Mouse (Mus musculus): ENCODE measurements around the gene Siah1b.

Gene Siah1b

GRCm38 (mm10) chrX:164076040-164076775 lies at the start of gene Siah1b:
Gene Siah1b (minus strand): TSS chrX:164076493.
- WGBS = 4% methylated on average over 54 of the region's 54 CpGs

- WGBS = 89% methylated on average over 3 of the region's 3 CpGs
Observed at GRCm38 (mm10) chrX:164123942-164124341, 47.6 kb upstream of the Siah1b start.

DNA sequence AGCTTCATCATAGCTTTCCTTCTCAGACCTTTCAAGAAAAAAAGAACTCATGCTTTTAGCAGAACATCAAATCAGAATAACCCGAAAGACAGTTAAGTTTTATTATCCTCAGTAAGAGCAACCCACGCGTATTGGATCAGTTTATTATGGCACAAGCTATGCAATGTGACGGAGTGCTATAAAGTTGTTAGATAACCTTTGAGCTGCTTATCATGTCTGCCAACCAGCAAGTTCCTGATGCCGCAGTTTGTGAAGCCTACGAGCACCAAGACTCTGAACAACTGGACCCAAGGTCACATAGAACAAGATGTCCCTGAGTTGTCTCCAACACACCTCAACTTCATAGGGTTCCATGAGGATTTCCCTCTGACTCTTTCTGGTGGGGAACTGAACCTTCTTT lies 37.5 kb upstream of the Siah1b start:
- 91% methylated on average over 6 of the region's 6 CpGs for WGBS

DNA sequence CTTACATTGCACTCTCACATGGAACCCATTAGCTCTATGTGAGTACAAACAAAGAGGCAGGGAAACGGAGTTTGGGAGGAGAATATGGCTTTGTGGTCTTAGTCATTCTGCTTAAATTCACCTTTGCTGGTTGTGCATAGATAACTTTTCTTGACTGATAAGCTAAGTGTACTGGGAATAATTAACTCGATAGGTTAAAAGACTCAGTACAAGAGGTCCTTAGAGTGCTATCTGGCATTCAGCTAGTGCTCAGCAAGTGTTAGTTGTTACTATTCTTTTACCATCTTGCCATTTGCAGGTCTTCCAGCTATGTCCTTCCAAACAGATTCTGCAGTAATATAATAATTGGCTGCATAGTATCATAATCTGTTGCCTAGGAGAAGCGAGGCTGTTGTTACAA lies 34.9 kb upstream of the Siah1b start:
- 90% methylated on average over 3 of the region's 3 CpGs for WGBS

DNA sequence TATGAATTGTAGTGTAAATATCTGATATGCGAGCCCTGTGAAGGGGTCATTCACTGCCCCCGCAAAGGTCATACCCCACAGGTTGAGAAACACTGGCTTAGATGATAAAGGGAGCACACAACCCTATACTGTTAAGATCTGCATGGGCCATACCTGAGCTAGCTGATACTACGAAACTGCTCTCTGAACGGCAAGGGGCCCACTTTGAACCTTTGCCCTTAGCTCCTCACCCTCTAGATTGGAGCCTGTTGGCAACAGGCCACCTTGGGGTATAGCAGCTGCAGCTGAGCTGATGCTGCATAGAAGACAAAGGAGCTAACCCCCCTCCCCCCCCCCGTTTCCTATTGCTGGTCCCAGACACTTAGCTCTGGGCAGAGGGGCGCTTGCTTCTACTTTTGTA lies 26.4 kb upstream of the Siah1b start:
- 72% methylated on average over 6 of the region's 6 CpGs for WGBS

GRCm38 (mm10) chrX:164102198-164102597 lies 25.9 kb upstream of the Siah1b start:
- WGBS = 83% methylated on average over 7 of the region's 7 CpGs

DNA sequence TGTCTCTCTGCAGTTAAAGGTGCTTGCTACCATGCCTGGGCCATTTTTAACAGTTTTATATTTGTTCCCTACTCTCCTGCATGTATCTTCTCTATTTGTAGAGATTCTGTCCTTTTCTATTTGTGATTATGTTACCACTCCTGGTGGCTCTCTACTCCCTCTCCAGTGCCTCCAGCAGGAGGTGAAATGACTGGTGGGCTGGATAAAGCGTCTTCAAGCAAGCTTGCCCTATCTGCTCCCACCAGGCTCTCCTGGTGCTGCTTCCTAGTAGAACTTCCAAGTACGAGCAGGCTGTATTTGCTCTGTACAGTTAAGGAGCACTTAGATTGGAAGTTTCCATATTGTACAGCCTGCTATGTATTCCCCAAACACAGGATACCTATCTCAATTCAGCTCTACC lies 19.5 kb upstream of the Siah1b start:
- WGBS = 94% methylated on average over 2 of the region's 2 CpGs

DNA sequence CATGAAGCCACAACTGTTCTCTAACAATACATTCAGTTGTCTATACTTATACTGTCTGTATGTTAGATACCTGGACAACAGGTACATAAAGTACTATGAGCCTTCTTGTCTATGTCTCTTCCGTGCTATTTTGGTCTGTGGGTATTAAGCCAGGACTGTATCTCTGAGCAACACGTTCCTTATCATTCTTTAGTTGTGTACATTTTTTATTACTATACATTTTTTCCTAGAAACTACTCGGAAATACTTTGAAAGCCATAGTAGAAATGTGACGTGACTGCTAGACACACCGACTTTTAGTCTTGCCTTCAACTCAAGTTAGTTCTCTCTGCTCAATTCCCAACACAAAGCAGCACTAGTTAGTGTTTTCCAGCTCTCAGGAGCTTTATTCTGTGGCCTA lies 17.1 kb upstream of the Siah1b start:
- WGBS = 91% methylated on average over 5 of the region's 5 CpGs

DNA sequence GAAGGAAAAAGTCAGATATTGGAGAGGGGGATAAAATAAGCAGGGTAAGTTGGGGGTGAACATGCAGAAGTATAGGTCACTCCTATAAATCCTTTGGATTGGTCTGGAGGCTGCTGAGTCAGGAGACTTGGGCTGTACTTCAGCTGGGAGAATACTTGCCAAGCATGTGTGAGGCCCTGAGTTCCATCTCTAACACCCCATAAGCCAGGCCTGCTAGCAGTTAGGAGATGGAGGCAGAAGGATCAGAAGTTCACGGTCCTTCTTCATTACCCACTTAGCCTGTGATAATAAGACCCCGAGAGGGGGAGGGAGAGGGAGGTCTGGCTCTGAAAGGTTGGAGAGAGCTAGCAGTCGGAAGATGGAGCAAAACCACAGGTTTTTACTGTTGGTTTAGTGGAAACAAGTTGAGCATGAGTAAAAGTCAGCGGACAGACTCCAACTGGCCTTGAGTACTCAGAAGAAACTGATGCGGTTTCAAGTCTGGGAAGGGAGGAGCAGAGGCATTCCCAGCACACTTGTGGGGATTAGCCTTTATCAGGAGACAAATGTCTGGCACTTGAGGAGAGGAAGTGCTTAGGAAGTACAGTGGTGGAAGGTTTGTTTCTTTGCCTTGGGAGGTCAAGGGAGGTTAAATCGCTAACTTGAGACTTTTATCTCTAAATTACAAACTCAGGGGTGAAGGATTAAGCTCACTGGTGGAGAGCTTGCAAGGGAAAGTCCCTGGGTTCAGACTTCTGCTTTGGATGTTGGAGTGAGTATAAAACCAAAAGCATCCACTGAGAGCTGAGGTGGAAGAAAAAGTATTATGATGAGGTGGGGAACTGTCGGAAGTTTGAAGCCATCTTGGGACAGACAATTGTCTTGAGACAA lies 16.2 kb upstream of the Siah1b start:
- 64% methylated on average over 7 of the region's 7 CpGs for WGBS

GRCm38 (mm10) chrX:164089916-164090315 lies 13.6 kb upstream of the Siah1b start:
- 76% methylated on average over 11 of the region's 11 CpGs for WGBS

DNA sequence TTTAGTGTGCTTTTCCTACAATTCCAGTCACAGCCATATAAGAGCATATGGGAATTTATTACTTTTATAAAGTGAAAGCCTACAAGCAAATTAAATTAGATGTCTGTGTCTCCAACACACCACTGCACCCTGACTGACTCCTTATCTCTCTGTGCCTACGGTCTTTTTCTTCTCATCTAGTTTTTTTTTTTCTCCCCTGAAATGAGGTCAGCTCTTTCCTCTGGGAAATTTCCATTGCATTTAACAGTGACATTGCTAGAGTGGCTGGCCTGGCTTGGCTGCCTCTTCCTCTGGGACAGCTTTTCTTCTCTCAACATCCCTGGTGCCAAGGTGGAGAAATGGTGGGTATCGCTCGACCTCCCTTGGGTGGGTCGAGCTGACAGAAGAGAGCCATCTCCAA lies 12.3 kb upstream of the Siah1b start, which contains the start of gene Cltrn:
Gene Cltrn (plus strand): TSS at position 249 of the 400 bp plus-strand sequence.
- 57% methylated on average over 4 of the region's 4 CpGs for WGBS

DNA sequence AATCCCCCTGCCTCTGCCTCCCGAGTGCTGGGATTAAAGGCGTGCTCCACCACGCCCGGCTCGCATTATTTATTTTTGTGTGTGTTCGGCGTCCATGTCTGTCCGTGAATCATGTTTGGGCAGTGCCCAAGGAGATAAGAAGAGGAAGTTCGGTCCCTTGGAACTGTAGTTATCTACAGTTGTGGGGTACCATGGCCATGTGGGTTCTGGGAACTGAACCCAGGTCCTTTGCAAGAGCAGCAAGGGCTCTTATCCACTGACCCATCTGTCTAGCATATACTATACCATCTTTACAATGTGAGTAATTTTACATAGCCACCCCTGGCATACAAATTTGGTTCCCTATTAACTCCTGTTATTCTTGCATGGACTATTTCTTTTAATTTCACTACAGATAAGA lies 5.7 kb upstream of the Siah1b start:
- WGBS = 97% methylated on average over 9 of the region's 9 CpGs

DNA sequence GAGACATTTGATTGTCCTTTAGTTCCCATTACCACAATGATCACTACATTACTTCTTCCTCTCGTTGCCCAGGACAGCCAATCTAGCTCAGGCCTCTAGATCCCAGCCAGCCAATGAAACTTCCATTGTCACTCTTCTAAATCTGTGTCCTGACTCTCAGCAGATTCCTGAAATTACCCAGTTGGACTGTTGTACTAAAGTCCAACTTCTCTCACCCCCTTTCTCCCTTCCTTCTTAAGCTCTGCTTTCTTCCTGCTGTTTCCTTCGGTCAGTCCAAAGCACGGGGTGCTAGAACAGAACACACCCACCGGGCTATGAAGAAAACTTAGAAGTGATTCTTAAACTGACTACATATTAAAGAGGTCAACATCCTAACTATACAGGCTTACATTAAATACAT lies 7.3 kb downstream of the Siah1b start:
- WGBS = 91% methylated on average over 4 of the region's 4 CpGs

DNA sequence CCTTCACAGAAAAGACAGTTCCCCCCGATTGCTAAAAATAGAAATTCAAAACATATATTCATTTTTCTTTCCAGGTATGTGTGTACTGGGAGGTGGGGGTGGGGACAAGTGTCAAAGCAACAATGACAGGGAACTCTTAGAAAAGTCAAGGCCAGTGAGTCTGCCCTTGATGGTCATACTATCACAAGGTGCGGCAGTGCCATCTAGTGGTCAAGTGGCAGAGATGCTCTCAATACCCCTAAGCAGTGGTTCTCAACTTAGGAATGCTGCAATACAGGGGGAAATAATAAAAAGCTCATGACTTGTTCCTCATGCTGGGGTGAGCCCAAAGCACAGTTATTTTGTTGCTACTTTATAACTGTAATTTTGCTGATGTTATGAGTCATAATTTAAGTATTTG lies 10.1 kb downstream of the Siah1b start:
- WGBS = 7% methylated on average over 2 of the region's 2 CpGs

DNA sequence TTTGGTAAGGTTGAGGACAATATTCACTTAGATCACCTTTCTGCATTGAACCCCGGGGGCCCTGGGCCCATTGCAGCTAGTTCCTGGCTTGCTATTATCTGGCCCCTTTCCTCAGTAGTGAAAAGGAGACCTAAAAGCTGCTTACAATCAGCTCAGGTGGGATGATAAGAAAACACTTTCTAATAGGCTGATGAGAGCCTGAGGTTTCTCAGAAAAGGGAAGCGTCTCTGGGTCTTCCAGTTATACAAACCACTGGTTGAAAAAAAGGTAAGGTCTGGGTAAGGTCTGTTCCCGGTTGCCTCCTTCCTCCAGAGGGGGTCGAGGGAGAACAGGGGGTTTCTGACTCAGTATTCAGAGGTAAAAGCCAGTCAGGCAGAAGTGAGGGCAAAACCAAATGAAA lies 17.2 kb downstream of the Siah1b start:
- WGBS = 74% methylated on average over 4 of the region's 4 CpGs

- 97% methylated on average over 3 of the region's 3 CpGs for WGBS
Observed at GRCm38 (mm10) chrX:164058523-164058922, 17.8 kb downstream of the Siah1b start.

GRCm38 (mm10) chrX:164055726-164056125 lies 20.6 kb downstream of the Siah1b start:
- 90% methylated on average over 4 of the region's 4 CpGs for WGBS

DNA sequence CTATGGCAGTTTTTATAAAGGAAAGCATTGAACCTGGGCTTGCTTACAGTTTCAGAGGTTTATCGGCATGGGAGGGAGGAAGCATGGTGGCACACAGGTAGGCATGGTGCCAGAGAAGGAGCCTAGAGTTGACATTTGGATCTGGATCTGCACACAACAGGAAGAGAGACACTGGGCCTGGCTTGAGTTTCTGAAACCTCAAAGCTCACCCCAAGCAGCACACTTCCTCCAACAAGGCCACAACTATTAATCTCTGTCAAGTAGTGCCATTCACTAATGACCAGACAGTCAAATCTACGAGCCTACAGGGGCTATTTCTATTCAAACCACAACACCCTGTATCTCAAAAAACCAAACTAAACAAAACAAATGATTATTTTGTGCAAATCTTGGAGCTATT lies 29.6 kb downstream of the Siah1b start:
- WGBS = 69% methylated on average over 2 of the region's 2 CpGs

DNA sequence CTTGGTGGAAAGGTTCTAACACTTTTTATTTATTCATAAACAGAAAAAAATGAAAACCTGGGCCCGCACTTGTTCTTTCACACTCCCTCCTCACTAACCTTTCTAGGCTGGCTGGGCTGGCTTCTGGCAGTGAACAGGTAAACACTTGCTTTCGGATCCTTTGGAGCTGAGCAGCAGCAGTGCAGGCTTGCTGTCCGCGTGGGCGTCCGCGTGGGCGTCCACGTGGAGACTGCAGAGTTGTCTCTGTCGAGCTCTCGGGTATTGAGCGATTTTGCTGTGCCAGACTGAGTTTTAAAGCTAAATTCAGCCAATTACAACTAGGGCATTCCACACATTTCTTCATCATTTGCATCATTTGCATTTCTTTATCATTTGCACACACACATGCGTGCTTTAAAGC lies 34.2 kb downstream of the Siah1b start:
- WGBS = 45% methylated on average over 13 of the region's 13 CpGs

GRCm38 (mm10) chrX:164038882-164039281 lies 37.4 kb downstream of the Siah1b start:
- WGBS = 43% methylated on average over 2 of the region's 2 CpGs

DNA sequence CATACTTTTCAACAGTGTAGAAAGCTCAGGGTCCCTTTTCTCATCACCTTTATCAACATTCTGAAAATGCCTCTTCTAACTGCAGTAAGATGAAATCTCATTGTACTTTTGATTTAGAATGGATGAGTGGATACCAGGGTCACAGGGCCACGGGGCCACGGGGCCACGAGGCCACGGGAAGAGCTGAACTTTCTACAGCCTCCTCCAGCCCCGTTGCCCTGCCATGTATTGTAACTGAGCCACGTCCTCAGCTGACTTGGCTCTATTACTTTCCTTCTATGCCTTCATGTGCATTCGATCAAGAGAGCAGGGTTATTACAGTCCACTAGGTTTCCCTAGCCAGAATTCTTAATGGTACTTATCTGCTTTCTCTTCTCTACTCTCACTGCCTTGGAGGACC lies 40.4 kb downstream of the Siah1b start:
- 83% methylated on average over 7 of the region's 7 CpGs for WGBS

GRCm38 (mm10) chrX:164035401-164035800 lies 40.9 kb downstream of the Siah1b start:
- WGBS = 92% methylated on average over 2 of the region's 2 CpGs

GRCm38 (mm10) chrX:164032526-164032925 lies 43.8 kb downstream of the Siah1b start:
- WGBS = 89% methylated on average over 7 of the region's 7 CpGs

Data from cerebral cortex, adult 2 months (tissue).